Mouse (Mus musculus) midbrain, embryonic 11.5 days (tissue): ENCODE results near the gene 4933427I04Rik. TPM values are rescaled to one million over a fixed set of nuclear protein-coding genes. Genes with fewer than 3 reads are reported as not detected.

Experiments used
- polyA plus RNA-seq: library from polyadenylated mRNA; unstranded; fragments of >200 nt; fragmentation: Nextera tagmentation; extraction: Ambion mirVana; gene quantifications from 2 replicates; pipeline ENCODE4 v1.2.1, GENCODE M21; 2014

Gene 4933427I04Rik
- polyA plus RNA-seq, 1 experiment from 2014 or later: 0.10 TPM

Other genes with a start within 250 kb of the 4933427I04Rik start
- 74.6 and 78.0 TPM in 2 replicates for gene Macf1, start 175.3 kb upstream of the 4933427I04Rik start, polyA plus RNA-seq
- 301 and 315 TPM in 2 replicates for gene Ndufs5, start 141.5 kb upstream of the 4933427I04Rik start, polyA plus RNA-seq
- 108 and 120 TPM in 2 replicates for gene Akirin1, start 109.3 kb upstream of the 4933427I04Rik start, polyA plus RNA-seq
- gene Rhbdl2, start 71.8 kb upstream of the 4933427I04Rik start, polyA plus RNA-seq: 0.30 and 0.44 TPM in 2 replicates
- 57.1 and 59.6 TPM in 2 replicates for gene Mycbp, start 45.2 kb downstream of the 4933427I04Rik start, polyA plus RNA-seq
- 48.5 and 51.6 TPM in 2 replicates for gene Rragc, start 57.8 kb downstream of the 4933427I04Rik start, polyA plus RNA-seq
- gene 4930535I16Rik, start 58.3 kb downstream of the 4933427I04Rik start, polyA plus RNA-seq: not detected in 2 replicates